Mouse (Mus musculus) ES-E14 (cell line): Measurements from ENCODE around the gene Anks3. TPM values are rescaled to one million over a fixed set of nuclear protein-coding genes. Genes with fewer than 3 reads are reported as not detected.
A peak's percentile ranks its signal among the peaks of the same experiment; 100 is the strongest.

ENCODE experiments used
- DNase-seq: peaks from one replicate; pipeline ENCODE4 v3.0.0-alpha.2; 2013; ENCODE audit warnings: low read depth, low spot score
- H3K27ac ChIP-seq: 2 replicates; pipeline ENCODE4 v1.5.1; 2012; ENCODE audit warnings: low read depth, mild to moderate bottlenecking, low read length, moderate library complexity, mixed read lengths; ENCODE audit not compliant: poor library complexity, insufficient read depth, severe bottlenecking
- H3K36me3 ChIP-seq: 2 replicates; pipeline ENCODE4 v1.6.1; 2012; ENCODE audit warnings: mild to moderate bottlenecking, low read length, moderate library complexity, mixed read lengths; ENCODE audit not compliant: control insufficient read depth, poor library complexity, insufficient read depth, severe bottlenecking
- H3K4me1 ChIP-seq, 2 experiments: fragments of 150-350 bp in 1 of 2; sonication (generic) in 1 of 2; 2 replicates each; pipeline ENCODE4 v1.6.1; 2012; ENCODE audit warnings: low read length in 2 of 2, mild to moderate bottlenecking in 1 of 2, mixed read lengths in 1 of 2; ENCODE audit not compliant: control insufficient read depth in 2 of 2, insufficient read depth in 2 of 2, poor library complexity in 1 of 2
- H3K4me3 ChIP-seq, 2 experiments: fragments of 150-350 bp in 1 of 2; sonication (generic) in 1 of 2; 2 replicates each; pipeline ENCODE4 v1.5.1; 2012; ENCODE audit warnings: low read length in 2 of 2, low read depth in 1 of 2, mild to moderate bottlenecking in 1 of 2, mixed read lengths in 1 of 2; ENCODE audit not compliant: insufficient read depth in 1 of 2, poor library complexity in 1 of 2, severe bottlenecking in 1 of 2
- H3K9ac ChIP-seq: 2 replicates; pipeline ENCODE4 v1.6.1; 2012; ENCODE audit warnings: low read depth, mild to moderate bottlenecking, low read length, mixed read lengths; ENCODE audit not compliant: poor library complexity, insufficient read depth, severe bottlenecking
- H3K9me3 ChIP-seq: fragments of 150-350 bp; sonication (generic); 2 replicates; pipeline ENCODE4 v1.6.1; 2012; ENCODE audit warnings: low read depth, mild to moderate bottlenecking, low read length; ENCODE audit not compliant: control insufficient read depth, insufficient read depth
- CHD2 ChIP-seq: IDR thresholded peaks from 2 replicates; pipeline ENCODE4 v1.6.1; 2014; ENCODE audit warnings: mild to moderate bottlenecking, low read depth, low read length, inconsistent platforms
- HCFC1 ChIP-seq: IDR thresholded peaks from 2 replicates; pipeline ENCODE4 v1.6.1; 2012; ENCODE audit warnings: low read length, inconsistent platforms, borderline replicate concordance; ENCODE audit not compliant: insufficient read depth
- MAFK ChIP-seq: IDR thresholded peaks from 2 replicates; pipeline ENCODE4 v1.6.1; 2014; ENCODE audit warnings: mild to moderate bottlenecking, low read depth, low read length, inconsistent platforms; ENCODE audit not compliant: insufficient read depth
- ZC3H11A ChIP-seq: IDR thresholded peaks from 2 replicates; pipeline ENCODE4 v1.6.1; 2012; ENCODE audit warnings: low read depth, mild to moderate bottlenecking, inconsistent platforms, low read length, borderline replicate concordance
- ZNF384 ChIP-seq: IDR thresholded peaks from 2 replicates; pipeline ENCODE4 v1.6.1; 2012; ENCODE audit warnings: low read depth, low read length, inconsistent platforms
- in situ Hi-C, 2 experiments: fragments of 600-800 bp; cut with MboI; formaldehyde crosslinking; loops; one replicate each; pipeline ENCODE4 v1.15.1; 2025; ENCODE audit warnings: low sequenced_read_pairs in 2 of 2, inconsistent platforms in 1 of 2; ENCODE audit not compliant: unreplicated experiment in 2 of 2
- total RNA-seq: library from RNA; depleted of rRNA; stranded (reverse); fragments of 300-350 nt; gene quantifications from 2 replicates; pipeline ENCODE4 v1.2.3, GENCODE M21; 2012; rRNA removed

Gene Anks3
- total RNA-seq, result 34.9 and 46.7 TPM in 2 replicates

DNA sequence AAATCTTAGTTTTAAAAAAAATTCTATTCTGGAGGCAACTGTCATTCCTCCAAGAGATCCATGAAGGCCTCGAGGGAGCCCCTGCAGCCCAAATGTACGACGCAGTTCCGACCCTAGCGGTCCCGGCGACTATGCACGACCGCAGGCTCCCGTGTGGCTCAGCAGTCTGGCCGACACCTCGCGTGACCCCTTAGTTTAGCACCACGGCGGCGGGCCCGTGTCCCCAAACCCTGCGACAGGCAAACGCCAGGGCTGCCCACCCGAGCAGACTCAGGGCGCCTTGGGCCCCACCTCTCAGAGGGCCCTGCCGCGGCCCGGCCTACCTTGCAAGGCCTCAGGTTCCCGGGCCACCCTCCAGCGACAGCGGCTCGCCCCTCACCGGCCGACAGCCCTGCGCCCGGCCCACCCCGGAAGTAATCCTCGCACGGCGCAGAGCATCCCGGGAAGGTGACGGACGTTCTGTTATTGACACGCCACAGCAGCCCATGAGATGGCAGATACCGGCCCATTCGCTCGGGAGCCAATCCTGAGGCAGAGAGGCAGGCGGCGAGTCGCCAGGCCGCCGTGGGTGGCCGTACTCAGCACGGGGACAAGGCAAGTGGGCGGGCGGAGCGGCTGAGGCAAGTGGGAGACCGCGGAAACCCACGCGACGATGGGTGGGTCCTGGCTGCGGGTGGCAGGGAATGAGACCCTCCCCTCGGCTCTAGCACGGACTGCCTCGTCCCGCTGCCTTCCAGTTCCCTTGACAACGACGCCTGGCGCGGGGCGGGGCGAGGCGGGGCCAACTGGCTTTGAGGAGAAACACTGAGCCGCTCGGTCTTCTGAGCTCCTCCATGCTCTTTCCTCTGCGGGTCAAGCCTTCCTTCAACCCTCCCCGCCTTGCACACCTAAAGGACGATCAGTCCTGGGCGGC is at the start of gene Anks3:
TSS of gene Anks3 (minus strand) at position 409 of the 913 bp plus-strand sequence.
- Histone ChIP-seq H3K4me1 (peaks cover 2 to 5% of the 10 kb centered on the region in 2 experiments; a peak in 1 of 4 replicates), H3K9ac (peak within 1 kb of the TSS; percentile 77), H3K27ac (peak within 1 kb of the TSS; percentile 11; the same call in 1 of the 2 replicates), H3K36me3 (no peaks in the 10 kb centered on the region), H3K4me3 (peak within 1 kb of the TSS; percentile 70 to 76), H3K9me3 (no peaks in the 10 kb centered on the region)
- TF ChIP-seq CHD2, result 0 out of 2 replicates have a peak, but pooled peaks have one; percentile 33
- no peak for TF ChIP-seq ZC3H11A
- in situ Hi-C loops, result no loop called here
- peak; percentile 88 for DNase-seq

DNA sequence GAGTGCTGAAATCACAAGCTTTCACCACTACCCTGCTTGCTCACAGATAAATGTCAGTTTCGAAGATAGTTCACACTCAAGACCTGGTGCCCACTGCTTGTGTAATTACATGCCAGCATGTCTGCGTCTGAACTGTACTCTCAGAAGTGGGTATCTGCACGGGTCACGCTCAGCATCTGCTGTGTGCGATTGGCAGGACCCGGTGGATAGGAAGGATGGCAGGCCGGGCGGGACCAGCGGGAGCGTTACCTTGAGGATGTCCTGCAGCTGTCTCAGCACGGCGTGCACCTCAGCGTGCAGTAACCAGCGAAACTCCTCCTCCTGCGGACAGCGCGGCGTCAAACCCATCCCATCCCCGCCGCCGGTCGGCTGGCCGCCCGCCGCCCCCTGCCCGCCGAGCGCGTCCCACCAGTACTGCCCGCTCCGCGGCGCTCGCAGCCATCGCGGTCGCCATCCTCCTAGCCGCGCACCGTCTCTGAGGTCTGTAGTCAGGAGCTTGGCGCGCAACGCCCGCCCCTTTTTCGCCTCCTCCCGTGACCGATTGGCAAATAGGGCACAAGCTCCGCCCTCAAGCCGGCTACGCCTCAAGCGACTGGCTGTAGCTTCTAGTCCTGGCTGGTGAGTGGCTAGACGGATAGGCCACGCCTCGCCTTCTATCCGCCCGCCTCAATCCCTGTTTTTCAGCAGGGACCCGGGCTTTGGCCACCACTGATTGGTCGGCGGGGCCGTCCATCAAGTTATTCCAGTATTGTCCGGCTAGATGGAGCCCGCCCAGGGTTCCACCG is 49.2 kb upstream of the Anks3 start, which contains the start of gene Rogdi:
TSS of gene Rogdi (minus strand) at position 500 of the 785 bp plus-strand sequence.
- peak; percentile 99 for DNase-seq
- Histone ChIP-seq H3K9ac (peak within 1 kb of the TSS; percentile 86), H3K36me3 (peaks cover 37% of the 10 kb centered on the region), H3K4me1 (peaks cover 11 to 19% of the 10 kb centered on the region in 2 experiments), H3K4me3 (peak within 1 kb of the TSS; percentile 90 to 91), H3K27ac (no peak within 1 kb of the TSS; the same call in 1 of the 2 replicates), H3K9me3 (no peaks in the 10 kb centered on the region)
- TF ChIP-seq HCFC1 (peak; percentile 31; the same call in 1 of the 2 replicates), CHD2 (peak; percentile 90), ZNF384 (no peak), ZC3H11A (no peak)
- in situ Hi-C loops, result no loop called here

DNA sequence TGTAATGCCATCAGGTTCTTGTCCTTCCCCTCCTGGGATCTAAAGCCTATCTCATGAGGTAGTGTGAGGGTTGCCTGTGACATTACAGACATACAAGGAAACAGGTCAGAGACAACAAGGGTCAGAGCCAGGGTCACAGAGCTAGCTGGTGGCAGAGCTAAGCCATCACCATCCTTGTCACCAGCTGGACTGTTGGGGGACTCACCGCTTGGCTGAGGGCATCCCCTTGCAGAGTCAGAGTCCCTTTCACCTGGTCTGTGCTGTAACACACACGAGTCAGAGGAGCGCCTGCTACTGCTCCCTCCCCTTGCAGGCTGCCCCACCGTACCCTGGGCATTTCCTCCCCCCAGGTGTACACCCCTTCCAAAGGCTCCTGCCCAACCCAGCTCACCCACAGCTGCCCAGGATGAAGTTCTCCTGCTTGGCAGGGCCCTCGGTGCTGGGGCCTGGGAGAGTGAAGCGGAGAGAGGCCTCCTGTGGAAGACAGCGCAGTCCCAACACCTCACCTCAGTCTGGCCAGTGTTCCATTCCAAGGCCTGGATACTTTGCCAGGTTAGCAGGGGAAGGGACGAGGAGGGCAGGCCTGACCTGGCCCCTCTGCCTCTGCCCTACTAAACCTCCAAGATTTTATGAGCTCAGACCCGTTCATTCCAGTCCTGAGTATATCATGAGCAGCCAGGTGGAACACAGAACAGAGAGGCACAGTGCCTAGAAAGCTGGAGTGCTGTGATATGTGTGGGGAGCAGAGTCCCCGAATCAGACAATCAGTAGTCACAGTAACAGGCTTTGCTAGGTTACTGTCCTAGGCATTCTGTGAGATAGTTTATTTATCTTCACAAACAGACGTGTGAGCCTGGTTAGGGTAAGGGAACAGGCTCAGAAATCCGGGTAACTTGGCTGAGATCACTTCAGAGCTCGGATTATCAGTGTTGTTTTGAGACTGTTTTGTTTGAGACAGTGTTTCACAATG is 48.3 kb upstream of the Anks3 start:
- peak overlapping the region; percentile 90 to 91 for H3K4me3 ChIP-seq
- no peak for DNase-seq
- H3K4me1 ChIP-seq, result peaks cover 11 to 26% of the 10 kb centered on the region in 2 experiments
- no peak for TF ChIP-seq MAFK
- TF ChIP-seq CHD2, result no peak
- no peak for TF ChIP-seq ZNF384
- TF ChIP-seq HCFC1, result no peak
- TF ChIP-seq ZC3H11A, result no peak
- peak overlapping the region; percentile 86 for H3K9ac ChIP-seq
- in situ Hi-C loops, result no loop called here
- H3K9me3 ChIP-seq, result no peaks in the 10 kb centered on the region
- H3K27ac ChIP-seq, result no peak overlapping the region
- peaks cover 35% of the 10 kb centered on the region for H3K36me3 ChIP-seq

DNA sequence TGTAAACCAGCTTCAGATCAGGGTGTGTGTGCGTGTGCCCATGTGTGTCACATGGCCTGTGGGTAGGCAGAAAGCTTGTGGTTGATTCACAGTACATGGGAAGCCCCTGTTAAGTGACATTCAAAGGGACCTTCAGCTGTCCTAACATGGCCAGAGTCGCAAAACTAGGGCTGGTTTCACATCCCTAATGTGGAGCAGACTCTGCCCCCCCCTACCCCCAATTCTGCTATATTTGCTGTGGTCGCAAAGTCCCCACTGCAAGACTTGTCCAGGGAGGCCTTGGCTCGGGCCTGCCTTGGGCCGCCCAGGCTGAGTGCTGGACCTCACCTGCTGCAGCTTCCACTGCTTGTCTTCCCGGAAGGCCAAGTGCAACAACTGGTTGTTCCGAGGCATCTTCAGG is 47.3 kb upstream of the Anks3 start:
- peaks cover 30% of the 10 kb centered on the region for H3K36me3 ChIP-seq
- DNase-seq, result no peak
- no peak overlapping the region for H3K27ac ChIP-seq
- H3K9me3 ChIP-seq, result no peaks in the 10 kb centered on the region
- no peak for TF ChIP-seq MAFK
- in situ Hi-C loops, result no loop called here
- H3K4me3 ChIP-seq, result no peak overlapping the region
- H3K9ac ChIP-seq, result no peak overlapping the region
- peaks cover 11 to 30% of the 10 kb centered on the region in 2 experiments for H3K4me1 ChIP-seq
